Mouse (Mus musculus) heart, adult 2 months (tissue): ENCODE results near the gene Dusp15.

ENCODE experiments used
- CTCF ChIP-seq: fragments of 200-600 bp; IDR thresholded peaks from 2 replicates; pipeline ENCODE4 v1.8.1; 2022; ENCODE audit warnings: antibody characterized with exemption, mild to moderate bottlenecking, moderate library complexity
- EP300 ChIP-seq: fragments of 200-500 bp; IDR thresholded peaks from 2 replicates; pipeline ENCODE4 v1.6.1; 2011; ENCODE audit warnings: low read depth, low read length, control low read depth; ENCODE audit not compliant: insufficient read depth
- POLR2A ChIP-seq: fragments of 200-500 bp; IDR thresholded peaks from 2 replicates; pipeline ENCODE4 v1.6.1; 2011; ENCODE audit warnings: mild to moderate bottlenecking, low read depth, low read length, control low read depth; ENCODE audit not compliant: insufficient read depth

DNA sequence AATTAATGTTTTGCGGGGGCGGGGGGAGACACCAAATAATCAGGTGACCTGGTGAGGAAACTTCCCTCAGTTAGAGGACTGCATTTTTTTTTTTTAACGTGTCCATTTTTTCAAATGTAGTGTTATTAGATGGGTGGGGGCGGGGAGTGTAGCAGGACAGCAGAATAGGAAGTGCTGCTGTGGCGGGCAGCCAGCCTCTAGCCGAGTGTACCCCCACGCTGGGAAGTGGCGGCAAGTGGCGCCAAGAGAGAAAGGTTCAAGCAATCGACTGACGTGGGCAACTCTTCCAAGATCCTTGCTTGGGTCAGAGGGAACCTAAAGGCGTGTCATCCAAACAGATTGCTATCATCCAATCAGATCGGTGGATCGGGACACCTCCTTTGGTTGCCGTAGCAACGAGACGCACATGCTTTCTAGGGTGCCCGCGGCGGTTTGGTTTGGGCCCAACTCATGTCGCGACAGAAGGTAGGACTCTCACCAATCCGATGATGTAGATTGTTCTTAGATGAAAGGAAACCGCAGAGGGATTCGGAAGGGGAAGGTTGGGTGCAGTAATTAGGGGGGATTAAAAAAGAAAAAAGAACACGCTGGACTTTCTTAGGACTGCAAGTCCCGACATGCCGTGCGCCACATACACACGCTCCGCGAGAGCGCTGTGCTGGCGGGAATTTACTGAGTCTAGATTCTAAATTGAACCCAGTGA is 10.7 kb upstream of the Dusp15 start, which contains the start of gene Ttll9:
- TF ChIP-seq CTCF, result no peak
- no peak for TF ChIP-seq POLR2A
- no peak for TF ChIP-seq EP300
